Mouse (Mus musculus) G1E-ER4 (cell line): Measurements from ENCODE around the gene Vmn1r21. TPM values are rescaled to one million over a fixed set of nuclear protein-coding genes. Genes with fewer than 3 reads are reported as not detected.

Source experiments
- GATA1 ChIP-seq: IDR thresholded peaks from one replicate; pipeline ENCODE4 v1.8.0; 2012; ENCODE audit warnings: low read length, inconsistent platforms
- polyA plus RNA-seq: library from polyadenylated mRNA; stranded (reverse); fragments of >175 nt; gene quantifications from 2 replicates; pipeline ENCODE4 v1.2.3, GENCODE M21; 2012

Vmn1r21 gene
- polyA plus RNA-seq, 1 experiment: not detected

DNA sequence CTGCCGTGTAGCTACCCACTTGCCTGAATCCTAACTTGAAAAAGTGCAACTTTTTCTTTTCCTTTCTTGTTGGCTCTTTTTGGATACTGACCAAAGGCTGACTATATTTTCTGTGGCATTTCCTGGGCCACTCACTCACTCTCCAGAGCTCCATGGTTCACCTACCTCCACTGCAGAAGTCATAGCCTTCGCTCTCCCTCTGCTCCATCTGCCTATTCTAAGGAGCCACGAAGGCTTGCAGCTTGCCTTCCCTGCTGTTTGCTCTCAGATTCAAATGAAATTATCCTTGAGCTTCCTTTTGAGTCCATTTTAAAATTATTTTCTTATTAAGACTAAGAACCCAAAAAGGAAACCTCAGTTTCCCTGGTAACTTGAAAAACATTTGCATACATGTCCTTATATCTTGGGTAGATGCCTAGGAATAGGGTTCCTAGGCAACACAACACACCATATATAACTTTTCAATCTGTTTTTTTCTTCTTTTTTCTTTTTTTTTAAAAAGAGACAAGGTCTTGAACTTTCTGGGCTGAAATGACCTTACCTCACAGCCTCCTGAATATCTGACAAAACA, 53.2 kb downstream of the Vmn1r21 start:
- no peak for TF ChIP-seq GATA1

- no peak for TF ChIP-seq GATA1
These were observed 54.3 kb downstream of the Vmn1r21 start for GRCm38 (mm10) chr6:57795835-57796234.

Other genes with a start within 250 kb of the Vmn1r21 start
- 16.5 and 23.4 TPM in 2 replicates for gene Pyurf, start 158.3 kb downstream of the Vmn1r21 start, polyA plus RNA-seq
- 32.3 and 40.3 TPM in 2 replicates for gene Lancl2, start 147.8 kb downstream of the Vmn1r21 start, polyA plus RNA-seq
- gene Vopp1, start 25.2 kb downstream of the Vmn1r21 start, polyA plus RNA-seq: 5.9 and 9.4 TPM in 2 replicates
- gene Vmn1r22, start 57.7 kb upstream of the Vmn1r21 start, polyA plus RNA-seq: not detected in 2 replicates
- not detected in 2 replicates for gene Vmn1r23, start 76.5 kb upstream of the Vmn1r21 start, polyA plus RNA-seq
- gene Vmn1r24, start 111.2 kb upstream of the Vmn1r21 start, polyA plus RNA-seq: not detected in 2 replicates
- not detected in 2 replicates for gene Vmn1r25, start 130.5 kb upstream of the Vmn1r21 start, polyA plus RNA-seq
- gene Vmn1r26, start 164.8 kb upstream of the Vmn1r21 start, polyA plus RNA-seq: not detected in 2 replicates